Mouse (Mus musculus): ENCODE data around the gene Sass6.
"Not testable (repeated sequence)": the region's sequence is repeated elsewhere in the genome, so short reads cannot be mapped to it uniquely, and the experiment has no call there.

Sass6 gene

DNA sequence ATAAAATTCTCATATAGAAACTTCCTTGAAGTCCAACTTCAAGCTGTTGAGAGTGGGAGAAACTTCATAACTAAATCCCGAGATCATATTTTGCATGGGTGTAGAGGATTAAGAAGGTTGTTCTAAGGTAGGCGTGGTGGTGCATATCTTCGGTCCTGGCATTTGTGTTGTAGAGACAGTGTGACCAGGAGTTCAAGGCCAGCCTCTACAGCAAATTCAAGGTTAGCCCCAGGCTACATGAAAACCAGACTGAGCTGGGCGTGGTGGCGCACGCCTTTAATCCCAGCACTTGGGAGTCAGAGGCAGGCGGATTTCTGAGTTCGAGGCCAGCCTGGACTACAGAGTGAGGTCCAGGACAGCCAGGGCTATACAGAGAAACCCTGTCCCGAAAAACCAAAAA is 69.5 kb downstream of the Sass6 start:
- not testable (repeated sequence) for DNase-seq (ENCODE audit: low spot score)
